Mouse (Mus musculus): ENCODE measurements at regions not wholly inside any gene's neighbourhood (a gene's known extent, or its start where the extent isn't known, plus 50 kb on each side); places are given as distances from the start of the nearest gene placed in this dataset.

DNA sequence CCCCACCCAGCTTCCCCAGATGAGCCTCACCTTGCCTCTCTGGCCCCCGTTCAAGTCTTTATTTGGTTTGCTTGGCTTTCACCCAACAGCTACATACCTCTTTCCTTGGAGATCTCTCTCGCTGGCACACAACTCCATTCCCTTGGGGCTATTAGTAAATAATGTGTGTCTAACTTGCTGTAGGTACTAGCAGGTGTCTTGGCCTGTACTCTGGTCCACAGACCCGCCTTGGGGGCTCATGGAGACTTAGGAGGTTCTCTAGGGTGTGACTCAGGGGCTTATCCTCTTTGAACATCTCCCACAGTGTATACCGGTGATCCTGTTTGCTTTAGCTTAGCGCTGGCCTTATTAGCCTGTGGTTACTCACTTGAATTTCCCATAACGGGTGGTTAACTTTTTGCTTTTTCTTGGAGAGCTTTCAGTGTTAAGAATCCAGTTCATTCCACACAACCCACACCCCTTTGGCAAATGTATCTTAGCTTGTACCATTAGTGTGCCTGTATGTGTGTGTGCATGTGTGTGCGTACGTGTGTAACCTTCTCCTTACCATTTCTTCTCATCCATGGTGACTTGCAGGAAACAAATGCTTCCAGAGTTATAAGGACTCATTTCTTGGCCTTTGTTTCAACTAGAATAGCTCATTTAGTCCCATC, 67.3 kb upstream of the Map4k3 start:
- no peak for DNase-seq (ENCODE audit: low spot score in 2 of 2)

DNA sequence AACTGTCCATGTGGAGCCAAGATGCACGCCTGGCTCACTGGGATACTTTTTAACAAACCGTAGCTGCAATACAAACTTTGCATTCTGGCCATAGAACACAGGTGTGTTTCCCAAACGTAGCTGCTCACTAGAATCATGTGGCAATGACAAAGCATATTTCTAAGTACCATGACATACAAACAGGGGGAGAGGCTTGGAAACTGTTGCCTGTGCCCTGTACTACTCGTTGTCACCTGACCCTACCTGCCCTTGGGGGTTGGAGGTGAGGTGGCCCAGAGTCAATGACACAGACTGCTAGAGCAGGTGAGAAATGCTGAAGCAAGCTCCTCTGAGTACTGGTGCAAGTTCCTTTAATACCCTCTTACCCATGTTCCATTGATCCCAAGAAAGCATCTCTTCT, 64.3 kb upstream of the Map4k3 start:
- no peak for DNase-seq (ENCODE audit: low spot score in 2 of 2)

DNA sequence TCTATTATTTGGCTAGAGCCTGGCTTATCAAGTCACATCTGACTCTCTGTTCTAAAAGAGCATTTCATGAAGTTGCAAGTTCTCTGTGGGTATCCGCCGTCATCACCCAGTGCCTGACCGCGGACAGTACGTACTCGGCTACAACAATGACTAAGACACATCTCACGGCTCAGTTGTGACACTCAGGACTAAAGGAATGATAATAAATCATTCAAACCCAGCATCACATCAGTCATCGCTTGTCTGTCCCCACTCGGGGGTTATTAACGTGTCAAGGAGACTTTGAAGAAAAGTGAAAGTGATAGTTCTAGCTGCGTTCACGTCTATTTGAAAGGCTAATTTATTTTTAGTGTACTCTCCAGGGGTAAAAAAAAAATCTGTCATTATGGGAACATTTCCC, 61.4 kb upstream of the Map4k3 start:
- no peak for DNase-seq (ENCODE audit: low spot score in 2 of 2)

DNA sequence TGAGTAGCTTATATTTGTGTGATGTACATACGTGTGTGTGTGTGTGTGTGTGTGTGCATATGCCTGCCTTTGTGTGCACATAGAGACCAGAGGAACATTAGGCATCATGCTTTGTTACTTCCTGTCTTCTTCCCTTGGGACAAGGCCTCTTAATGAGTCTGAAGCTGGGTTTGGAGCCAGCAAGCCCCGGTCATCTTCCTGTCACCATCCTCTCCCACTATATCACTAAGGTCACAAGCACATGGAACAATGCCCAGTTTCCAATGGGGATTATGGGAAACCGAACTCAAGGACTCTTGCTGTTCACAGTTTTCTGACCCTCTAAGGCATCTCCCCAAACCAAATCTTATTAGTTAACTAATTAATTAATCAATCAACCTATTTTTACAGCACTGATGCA, 60.7 kb upstream of the Map4k3 start:
- DNase-seq (ENCODE audit: low spot score in 2 of 2): no peak

DNA sequence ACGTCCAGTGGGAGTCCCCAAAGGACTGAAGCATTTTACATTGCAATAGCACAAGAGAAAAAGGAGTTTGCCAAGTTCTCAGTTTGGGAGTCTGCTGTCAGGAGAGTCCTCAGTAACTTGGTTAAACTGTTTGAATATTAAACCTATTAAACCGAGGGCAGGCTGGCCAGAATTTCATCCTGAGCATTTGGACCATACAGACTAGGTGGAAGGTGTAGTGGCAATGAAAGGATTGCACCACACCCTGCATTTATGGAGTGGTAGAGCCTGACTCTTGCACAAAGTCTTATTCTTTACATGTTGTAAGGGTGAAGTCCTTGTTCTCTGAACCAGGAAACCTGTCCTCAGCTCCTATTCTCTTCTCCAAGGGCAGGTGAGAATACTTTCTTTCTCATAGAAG, 58.6 kb upstream of the Map4k3 start:
- no peak for DNase-seq (ENCODE audit: low spot score in 2 of 2)

DNA sequence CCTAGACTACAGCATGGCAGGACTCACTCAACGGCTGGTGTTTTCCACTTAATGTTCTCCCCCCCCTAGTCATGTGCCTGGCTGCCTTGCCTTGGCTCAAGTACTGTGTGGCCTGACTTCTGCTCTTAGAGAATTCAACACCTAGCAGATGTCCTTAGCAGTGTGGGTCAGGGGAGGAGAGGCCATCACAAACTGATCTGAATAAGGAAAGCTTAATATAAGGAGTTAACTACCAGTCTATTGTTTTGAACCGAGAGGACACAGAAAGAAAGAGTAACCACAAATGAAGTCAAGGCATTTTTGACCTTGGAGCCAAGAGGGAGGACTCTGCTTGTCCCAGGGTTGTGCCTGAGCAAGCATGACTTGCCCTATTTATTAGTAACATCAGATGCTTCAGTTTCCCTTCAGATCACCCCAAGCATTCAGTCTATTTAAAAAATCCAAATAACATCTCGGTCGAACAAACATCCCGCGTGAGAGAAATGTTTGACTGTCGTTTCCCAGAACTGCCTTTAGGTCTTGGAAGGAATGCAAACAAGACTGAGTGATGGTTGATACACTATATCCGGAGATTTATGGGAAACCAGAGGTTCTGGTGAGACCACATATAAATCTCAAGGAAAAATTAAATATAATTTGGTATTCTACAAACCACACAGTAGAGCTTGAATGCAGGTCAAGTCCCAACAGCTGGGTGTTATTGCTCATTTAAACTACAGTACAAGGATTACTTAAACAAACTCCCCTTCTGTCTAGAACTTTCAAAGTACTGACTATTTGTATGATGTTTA, 58.0 kb upstream of the Map4k3 start:
- DNase-seq (ENCODE audit: low spot score in 2 of 2): no peak

DNA sequence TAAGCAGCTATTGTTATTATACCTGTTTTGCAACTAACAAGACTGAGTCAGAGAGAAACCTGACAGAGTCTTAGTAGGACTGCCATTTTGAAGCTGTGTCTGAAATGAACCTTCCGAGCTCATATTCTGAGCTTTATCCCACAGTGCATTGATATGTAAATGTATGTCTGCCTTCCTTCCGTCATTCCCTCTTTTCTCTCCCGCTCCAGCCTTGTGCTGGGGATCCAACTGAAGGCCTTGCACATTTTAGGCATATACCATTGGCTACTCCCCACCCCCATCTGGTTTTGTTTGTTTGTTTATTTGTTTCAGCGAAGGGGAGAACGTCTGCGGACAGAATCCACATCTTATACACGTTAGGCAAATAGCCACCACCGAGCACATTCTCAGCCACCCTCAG, 57.2 kb upstream of the Map4k3 start:
- no peak for DNase-seq (ENCODE audit: low spot score in 2 of 2)

DNA sequence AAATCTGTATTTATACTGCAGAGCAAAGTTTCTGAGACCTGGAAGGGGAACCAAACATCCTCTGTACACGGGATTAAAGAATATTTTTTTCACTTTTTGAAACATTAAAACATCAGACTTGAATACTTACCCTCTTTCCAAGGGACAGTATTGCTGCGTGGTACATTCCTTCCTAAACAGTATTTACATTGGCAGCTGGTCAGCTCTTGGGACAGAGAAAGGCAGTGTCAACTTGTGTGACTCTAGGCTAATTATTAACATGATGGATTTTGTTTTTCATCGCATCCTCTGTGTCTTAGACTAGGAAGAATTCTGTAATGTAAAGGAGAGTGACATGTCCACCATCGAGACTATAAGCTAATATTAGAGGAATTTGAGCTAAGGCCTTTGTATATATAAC, 56.8 kb upstream of the Map4k3 start:
- no peak for DNase-seq (ENCODE audit: low spot score in 2 of 2)

DNA sequence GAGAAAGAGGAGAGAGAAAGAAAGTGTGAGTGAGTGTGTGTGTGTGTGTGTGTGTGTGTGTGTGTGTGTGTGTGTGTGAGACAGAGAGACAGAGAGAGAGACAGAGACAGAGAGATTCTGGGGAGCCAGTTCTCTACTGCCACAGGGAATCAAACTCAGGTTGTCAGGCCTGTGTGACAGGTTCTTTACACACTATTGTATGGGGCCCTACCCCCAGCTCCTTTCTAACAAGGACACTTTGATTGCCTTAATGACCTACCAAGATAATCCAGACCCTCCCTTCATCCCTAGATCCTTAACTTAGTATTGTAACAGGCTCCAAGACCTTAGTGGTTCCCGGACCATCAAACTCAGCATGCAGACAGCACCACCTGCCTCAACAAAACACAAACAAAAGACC, 53.9 kb upstream of the Map4k3 start:
- no peak for DNase-seq (ENCODE audit: low spot score in 2 of 2)

DNA sequence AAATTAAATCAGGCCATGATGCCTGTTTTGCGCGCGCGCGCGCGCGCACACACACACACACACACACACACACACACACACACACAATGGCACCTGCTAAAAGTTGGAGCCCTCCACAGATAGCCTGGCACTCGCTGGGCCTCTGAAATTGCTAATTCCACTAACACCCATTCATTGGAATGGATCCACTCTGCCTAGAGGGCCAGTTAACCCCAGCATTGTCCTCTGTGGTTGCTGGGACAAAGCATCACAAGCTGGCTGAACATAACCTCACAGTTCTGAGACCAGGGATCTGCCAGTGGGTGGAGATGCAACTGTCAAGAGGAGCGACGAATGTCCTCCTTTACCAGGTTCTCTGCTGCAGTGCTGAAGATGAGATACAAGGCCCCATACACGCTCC, 53.3 kb upstream of the Map4k3 start:
- DNase-seq (ENCODE audit: low spot score in 2 of 2): no peak

DNA sequence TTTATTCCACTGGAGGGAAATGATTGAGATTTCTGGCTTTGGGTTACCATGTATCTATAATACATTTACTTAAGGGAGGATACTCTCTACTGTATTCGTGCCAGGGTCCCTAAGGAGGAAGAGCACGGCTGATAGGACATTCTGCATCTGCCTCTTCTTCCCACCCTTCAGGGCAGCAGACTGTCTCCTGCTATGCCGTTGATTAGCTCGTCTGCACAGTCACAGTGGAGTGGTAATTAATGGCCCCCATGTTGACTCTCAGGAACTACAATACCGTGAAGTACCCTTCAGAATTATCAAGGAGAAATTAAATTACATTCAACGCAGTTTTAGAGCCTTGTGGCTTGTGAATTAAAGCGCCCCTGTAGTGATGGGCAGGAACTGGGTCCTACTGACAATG, 52.0 kb upstream of the Map4k3 start:
- no peak for DNase-seq (ENCODE audit: low spot score in 2 of 2)

DNA sequence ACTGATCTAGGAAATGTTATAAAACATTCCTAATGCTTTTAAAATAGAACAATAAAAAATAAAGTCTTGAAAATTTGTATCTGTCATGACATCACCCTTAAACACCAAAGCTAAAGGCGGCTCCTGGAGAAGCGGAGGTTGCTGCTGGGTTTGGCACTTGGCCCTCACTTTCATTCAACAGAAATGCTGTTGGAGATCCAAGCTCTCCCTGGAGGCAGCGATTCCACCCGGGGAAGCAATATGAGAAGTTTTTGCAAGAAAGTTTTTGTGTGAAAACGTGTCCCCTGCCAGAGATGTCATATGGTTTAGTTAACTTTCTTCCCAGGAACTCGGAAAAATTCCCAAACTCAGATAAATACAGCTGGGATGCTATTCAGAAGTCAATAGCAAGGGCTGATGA, 51.5 kb upstream of the Map4k3 start:
- peak; percentile 22 to 27 for DNase-seq (ENCODE audit: low spot score in 2 of 2)
